Mouse (Mus musculus) liver, adult 2 months (tissue): ENCODE measurements around the gene Rpap1. TPM values are rescaled to one million over a fixed set of nuclear protein-coding genes. Genes with fewer than 3 reads are reported as not detected.

Experiments used
- DNase-seq: peaks from one replicate; pipeline ENCODE4 v3.0.0-alpha.2; 2011; ENCODE audit warnings: low read depth, low spot score; ENCODE audit errors: extremely low read depth
- H3K27ac ChIP-seq: fragments of 200-500 bp; replicated peaks from 2 replicates; pipeline ENCODE4 v1.5.1; 2012; ENCODE audit warnings: low read depth, mild to moderate bottlenecking, control low read depth, inconsistent platforms, low read length; ENCODE audit not compliant: insufficient read depth
- H3K27me3 ChIP-seq: fragments of 200-500 bp; 2 replicates; pipeline ENCODE4 v1.6.1; 2012; ENCODE audit warnings: mild to moderate bottlenecking, moderate library complexity, low read length, inconsistent platforms; ENCODE audit not compliant: control insufficient read depth, insufficient read depth
- H3K36me3 ChIP-seq: fragments of 200-500 bp; 2 replicates; pipeline ENCODE4 v1.6.1; 2012; ENCODE audit warnings: low read length, inconsistent platforms; ENCODE audit not compliant: control insufficient read depth, insufficient read depth
- H3K4me1 ChIP-seq: fragments of 200-500 bp; 2 replicates; pipeline ENCODE4 v1.6.1; 2011; ENCODE audit warnings: low read length; ENCODE audit not compliant: control insufficient read depth, insufficient read depth
- H3K4me3 ChIP-seq: fragments of 200-500 bp; 2 replicates; pipeline ENCODE4 v1.5.1; 2011; ENCODE audit warnings: low read depth, mild to moderate bottlenecking, control low read depth, low read length, moderate library complexity; ENCODE audit not compliant: insufficient read depth
- H3K79me2 ChIP-seq: fragments of 200-500 bp; 2 replicates; pipeline ENCODE4 v1.6.1; 2012; ENCODE audit warnings: inconsistent platforms, mild to moderate bottlenecking, low read length, moderate library complexity; ENCODE audit not compliant: control insufficient read depth, insufficient read depth
- H3K9ac ChIP-seq: fragments of 200-500 bp; 2 replicates; pipeline ENCODE4 v1.6.1; 2012; ENCODE audit warnings: low read depth, mild to moderate bottlenecking, control low read depth, inconsistent platforms, low read length
- CTCF ChIP-seq: fragments of 200-500 bp; IDR thresholded peaks from 2 replicates; pipeline ENCODE4 v1.5.1; 2011; ENCODE audit warnings: low read depth, low read length, control low read depth
- POLR2A ChIP-seq: fragments of 200-500 bp; IDR thresholded peaks from 2 replicates; pipeline ENCODE4 v1.6.1; 2011; ENCODE audit warnings: low read length, control low read depth; ENCODE audit not compliant: insufficient read depth; ENCODE audit errors: extremely low read depth
- WGBS: fragments of 180-500 bp; shearing (Covaris S2); methylation state at CpG from one replicate; pipeline ENCODE4 v1.1.7; 2018; 5-methylcytosine and 5-hydroxymethylcytosine counted together
- polyA plus RNA-seq: library from polyadenylated mRNA; depleted of rRNA; stranded (reverse); fragments of >200 nt; gene quantifications from 2 replicates; pipeline ENCODE4 v1.2.3, GENCODE M21; 2012
- total RNA-seq: library from RNA; depleted of rRNA; stranded (reverse); fragments of >200 nt; gene quantifications from 2 replicates; pipeline ENCODE4 v1.2.3, GENCODE M21; 2014

Rpap1 gene
- total and polyA plus RNA-seq, 2 experiments: 2.4 to 10.5 TPM

DNA sequence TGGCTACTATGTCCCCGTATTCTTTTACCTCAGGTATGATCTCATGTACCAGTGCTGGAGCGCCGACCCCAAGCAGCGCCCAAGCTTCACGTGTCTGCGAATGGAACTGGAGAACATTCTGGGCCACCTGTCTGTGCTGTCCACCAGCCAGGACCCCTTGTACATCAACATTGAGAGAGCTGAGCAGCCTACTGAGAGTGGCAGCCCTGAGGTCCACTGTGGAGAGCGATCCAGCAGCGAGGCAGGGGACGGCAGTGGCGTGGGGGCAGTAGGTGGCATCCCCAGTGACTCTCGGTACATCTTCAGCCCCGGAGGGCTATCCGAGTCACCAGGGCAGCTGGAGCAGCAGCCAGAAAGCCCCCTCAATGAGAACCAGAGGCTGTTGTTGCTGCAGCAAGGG lies 29.3 kb upstream of the Rpap1 start:
- no peak for TF ChIP-seq CTCF
- TF ChIP-seq POLR2A: no peak
- no peaks in the 10 kb centered on the region for H3K4me1 ChIP-seq
- no peaks in the 10 kb centered on the region for H3K79me2 ChIP-seq
- H3K9ac ChIP-seq: no peak overlapping the region
- DNase-seq: no peak
- no peak overlapping the region for H3K4me3 ChIP-seq
- H3K27me3 ChIP-seq: no peaks in the 10 kb centered on the region
- no peaks in the 10 kb centered on the region for H3K36me3 ChIP-seq
- H3K27ac ChIP-seq: no peak overlapping the region
- WGBS: 96% methylated on average over 13 of the region's 13 CpGs

DNA sequence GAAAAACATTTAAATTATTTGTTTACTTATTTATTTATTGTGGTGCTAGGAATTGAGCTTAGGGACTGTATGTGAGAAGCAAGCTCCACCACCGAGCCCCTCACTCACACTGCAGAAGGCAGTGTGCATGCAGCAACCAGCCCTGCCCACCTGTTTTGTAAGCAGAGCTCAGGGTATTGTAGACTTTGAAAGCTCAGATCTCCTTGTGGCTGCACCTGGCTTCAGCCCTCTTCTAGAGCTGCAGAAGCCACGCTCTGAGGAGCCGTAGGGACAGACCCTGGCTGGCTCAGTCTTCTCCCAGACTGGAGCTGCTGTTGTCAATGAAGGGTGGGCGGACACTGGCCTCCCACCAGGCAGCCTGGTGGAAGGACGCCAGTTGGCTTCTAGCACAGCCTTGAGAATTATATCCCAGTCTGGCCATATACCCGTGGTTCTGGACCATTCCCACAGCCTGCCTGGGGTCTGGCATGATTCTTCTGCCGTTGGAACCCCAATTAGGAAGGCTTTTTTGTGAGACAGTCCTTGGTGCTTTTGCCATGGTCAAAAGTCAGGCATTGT lies 27.1 kb upstream of the Rpap1 start:
- H3K27ac ChIP-seq: no peak overlapping the region
- no peak overlapping the region for H3K9ac ChIP-seq
- WGBS: 86% methylated on average over 7 of the region's 7 CpGs
- no peak for DNase-seq
- H3K4me1 ChIP-seq: no peaks in the 10 kb centered on the region
- no peaks in the 10 kb centered on the region for H3K27me3 ChIP-seq
- TF ChIP-seq POLR2A: no peak
- TF ChIP-seq CTCF: no peak
- no peaks in the 10 kb centered on the region for H3K79me2 ChIP-seq
- H3K4me3 ChIP-seq: no peak overlapping the region
- no peaks in the 10 kb centered on the region for H3K36me3 ChIP-seq

DNA sequence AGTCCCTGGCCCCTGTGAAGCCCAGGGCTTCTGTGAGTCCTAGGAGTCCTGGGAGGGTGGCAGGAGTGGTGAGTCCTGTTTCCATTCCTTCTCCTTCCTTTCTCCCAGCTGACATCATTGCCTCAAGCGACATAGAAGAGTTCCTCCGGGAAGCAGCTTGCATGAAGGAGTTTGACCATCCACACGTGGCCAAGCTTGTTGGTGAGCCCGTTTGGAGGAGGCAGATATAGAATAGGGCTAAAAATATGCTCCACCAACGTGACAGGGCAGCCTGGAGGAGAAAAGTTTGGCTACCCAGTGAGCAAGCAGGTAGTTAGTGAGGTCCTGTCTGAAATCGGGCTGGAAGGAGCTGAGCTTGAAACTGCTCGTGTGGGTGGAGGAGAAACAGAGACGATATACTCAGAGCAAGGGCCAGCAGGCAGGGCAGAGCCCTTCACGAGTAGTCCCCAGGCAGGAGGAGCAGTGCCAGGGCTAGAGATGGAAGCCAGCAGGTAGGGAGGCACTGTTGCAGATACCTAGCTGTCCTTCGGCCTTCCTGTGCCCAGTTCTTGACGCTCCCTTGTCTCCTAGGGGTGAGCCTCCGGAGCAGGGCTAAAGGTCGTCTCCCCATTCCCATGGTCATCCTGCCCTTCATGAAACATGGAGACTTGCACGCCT lies 24.3 kb upstream of the Rpap1 start:
- H3K4me1 ChIP-seq: no peaks in the 10 kb centered on the region
- H3K27ac ChIP-seq: no peak overlapping the region
- no peaks in the 10 kb centered on the region for H3K36me3 ChIP-seq
- H3K9ac ChIP-seq: no peak overlapping the region
- H3K4me3 ChIP-seq: no peak overlapping the region
- no peaks in the 10 kb centered on the region for H3K27me3 ChIP-seq
- no peak for DNase-seq
- TF ChIP-seq CTCF (no peak), POLR2A (no peak)
- no peaks in the 10 kb centered on the region for H3K79me2 ChIP-seq
- 89% methylated on average over 14 of the region's 14 CpGs for WGBS

DNA sequence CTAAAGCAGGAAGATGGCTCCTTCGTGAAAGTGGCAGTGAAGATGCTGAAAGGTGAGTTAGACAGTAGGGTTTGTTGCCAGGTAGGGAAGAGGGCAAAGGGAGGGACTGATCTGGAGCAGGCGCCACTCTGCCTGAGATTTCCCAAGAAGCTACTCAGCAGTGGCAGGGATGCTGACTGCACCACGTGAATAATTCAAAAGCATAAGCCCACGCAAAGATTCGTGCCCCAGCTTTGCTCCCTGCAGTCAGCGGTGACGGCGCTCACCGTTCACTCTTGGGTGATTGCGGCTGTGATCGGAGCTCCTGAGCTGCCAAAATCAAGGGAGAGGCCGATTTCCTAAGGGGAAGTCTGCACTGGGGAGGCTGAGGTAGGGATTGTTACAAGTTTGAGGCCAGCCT lies 23.6 kb upstream of the Rpap1 start:
- Histone ChIP-seq H3K27ac (no peak overlapping the region), H3K79me2 (no peaks in the 10 kb centered on the region), H3K4me3 (no peak overlapping the region), H3K27me3 (no peaks in the 10 kb centered on the region), H3K9ac (no peak overlapping the region), H3K36me3 (no peaks in the 10 kb centered on the region), H3K4me1 (no peaks in the 10 kb centered on the region)
- 86% methylated on average over 12 of the region's 12 CpGs for WGBS
- DNase-seq: no peak
- no peak for TF ChIP-seq POLR2A
- TF ChIP-seq CTCF: no peak

GRCm38 (mm10) chr2:119808881-119809280 lies 21.5 kb upstream of the Rpap1 start:
- TF ChIP-seq CTCF: no peak
- TF ChIP-seq POLR2A: no peak
- Histone ChIP-seq H3K4me1 (no peaks in the 10 kb centered on the region), H3K9ac (no peak overlapping the region), H3K27ac (no peak overlapping the region), H3K4me3 (no peak overlapping the region), H3K79me2 (no peaks in the 10 kb centered on the region), H3K27me3 (no peaks in the 10 kb centered on the region), H3K36me3 (no peaks in the 10 kb centered on the region)
- no peak for DNase-seq
- 81% methylated on average over 4 of the region's 4 CpGs for WGBS

- Histone ChIP-seq H3K27me3 (no peaks in the 10 kb centered on the region), H3K27ac (no peak overlapping the region), H3K4me1 (no peaks in the 10 kb centered on the region), H3K4me3 (no peak overlapping the region), H3K9ac (no peak overlapping the region), H3K79me2 (no peaks in the 10 kb centered on the region), H3K36me3 (no peaks in the 10 kb centered on the region)
- DNase-seq: no peak
- 77% methylated on average over 4 of the region's 4 CpGs for WGBS
- TF ChIP-seq CTCF (no peak), POLR2A (no peak)
These were observed 21.1 kb upstream of the Rpap1 start for GRCm38 (mm10) chr2:119808438-119808837.
